Mouse (Mus musculus): Measurements from ENCODE around the gene T. TPM values are rescaled to one million over a fixed set of nuclear protein-coding genes. Genes with fewer than 3 reads are reported as not detected.

Gene T
- total RNA-seq, 2 experiments from 2014 or later: not detected

DNA sequence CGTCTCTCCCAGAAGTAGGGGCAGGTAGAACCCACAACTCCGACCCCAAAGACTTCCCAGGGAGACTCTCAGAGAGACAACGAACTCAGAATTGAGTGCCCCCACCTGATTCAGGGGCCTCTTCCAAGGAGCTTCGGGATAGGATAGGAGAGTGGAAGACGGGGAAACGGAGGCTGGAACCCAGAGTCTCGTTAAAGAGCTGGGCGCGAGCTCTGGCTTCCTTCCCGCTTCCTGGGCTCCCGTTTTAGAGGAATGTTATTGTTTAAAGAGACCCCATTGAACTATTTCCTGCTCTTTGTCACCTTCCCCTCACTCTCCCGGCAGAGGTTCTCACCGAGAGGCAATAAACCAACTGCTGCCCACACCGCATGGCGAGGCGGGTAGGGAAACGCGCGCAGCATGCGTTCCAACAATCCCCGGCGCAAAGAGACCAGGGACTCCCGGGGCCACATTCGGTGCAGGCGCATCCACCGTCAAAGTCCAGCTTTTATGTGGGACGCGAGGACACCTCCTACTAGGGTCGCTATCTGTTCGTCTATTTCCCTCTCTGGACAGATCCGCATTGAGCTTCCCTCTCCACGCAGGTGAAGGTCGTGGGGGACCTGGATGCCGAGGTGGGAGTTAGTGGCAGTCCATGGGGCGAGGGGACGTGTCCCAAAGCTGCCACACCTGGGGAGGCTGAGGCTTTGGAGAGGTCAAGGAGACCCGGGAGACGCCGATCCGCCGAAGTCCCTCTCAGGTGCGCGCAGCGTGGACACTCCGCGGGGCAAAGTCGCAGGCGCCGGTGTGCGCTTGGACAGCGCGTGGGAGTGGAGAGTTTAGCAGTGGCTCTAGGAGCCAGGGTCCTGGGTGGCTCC is 874 bp upstream of the T start:
- no peak for DNase-seq

DNA sequence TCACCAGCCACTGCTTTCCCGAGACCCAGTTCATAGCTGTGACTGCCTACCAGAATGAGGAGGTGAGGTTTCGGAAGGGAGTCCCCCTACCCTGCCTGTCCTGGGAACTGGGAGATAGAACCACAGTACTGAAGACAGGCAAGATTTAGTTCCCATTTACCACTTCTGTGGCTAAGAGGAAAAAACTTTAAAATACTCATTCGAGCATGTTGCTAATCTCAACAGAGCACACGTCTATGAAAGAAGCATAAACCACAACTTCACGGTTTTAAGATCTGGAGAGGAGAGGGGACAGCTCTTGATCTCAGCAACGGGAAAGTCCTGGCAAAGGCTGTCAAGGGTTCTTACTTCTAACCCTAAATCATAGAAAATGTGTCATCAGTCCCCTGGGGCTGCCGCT is 2.0 kb downstream of the T start:
- DNase-seq: no peak

DNA sequence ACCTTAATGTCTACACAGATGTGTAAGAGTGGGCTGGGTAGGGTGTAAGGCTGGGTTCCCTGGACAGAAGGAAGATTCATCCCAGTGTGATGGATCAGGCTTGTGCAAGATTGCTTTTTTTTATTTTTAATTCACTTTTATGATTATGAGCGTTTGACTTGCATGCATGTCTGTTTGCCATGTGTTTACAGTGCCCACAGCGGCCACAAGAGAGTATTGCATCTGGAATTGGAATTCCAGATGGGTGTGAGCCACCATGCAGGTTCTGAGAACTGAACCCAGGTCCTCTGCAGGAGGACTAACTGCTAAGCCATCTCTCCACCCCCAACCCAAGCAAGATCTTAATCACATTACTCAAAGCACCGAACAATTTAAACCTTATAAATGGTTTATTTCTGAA is 9.8 kb downstream of the T start:
- no peak for DNase-seq

DNA sequence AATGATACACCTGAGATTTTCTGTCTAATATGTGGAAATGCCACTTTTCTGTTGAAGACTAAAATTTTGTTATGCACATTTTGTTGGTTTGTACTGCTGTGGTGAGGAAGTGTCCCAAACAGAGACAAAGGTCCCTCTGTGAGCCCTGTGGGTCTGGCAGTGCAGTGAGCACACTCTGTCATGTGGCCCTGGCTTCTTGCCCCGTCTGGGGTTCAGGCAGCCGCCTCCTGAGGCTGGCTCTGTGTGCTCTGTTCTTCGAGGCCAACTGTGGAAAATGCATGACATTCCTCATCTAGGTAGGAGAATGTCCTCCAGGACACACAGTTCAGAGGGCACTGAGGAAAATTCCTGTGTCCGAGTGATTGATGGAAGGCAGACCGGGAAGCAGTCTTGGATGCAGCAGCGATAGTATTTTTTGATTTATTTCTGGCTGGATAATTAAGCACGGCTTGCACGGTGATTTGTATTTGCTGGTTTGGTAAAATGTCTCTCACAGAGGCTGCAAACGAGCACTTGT is 13.5 kb downstream of the T start:
- DNase-seq: peak; percentile 4 to 18

DNA sequence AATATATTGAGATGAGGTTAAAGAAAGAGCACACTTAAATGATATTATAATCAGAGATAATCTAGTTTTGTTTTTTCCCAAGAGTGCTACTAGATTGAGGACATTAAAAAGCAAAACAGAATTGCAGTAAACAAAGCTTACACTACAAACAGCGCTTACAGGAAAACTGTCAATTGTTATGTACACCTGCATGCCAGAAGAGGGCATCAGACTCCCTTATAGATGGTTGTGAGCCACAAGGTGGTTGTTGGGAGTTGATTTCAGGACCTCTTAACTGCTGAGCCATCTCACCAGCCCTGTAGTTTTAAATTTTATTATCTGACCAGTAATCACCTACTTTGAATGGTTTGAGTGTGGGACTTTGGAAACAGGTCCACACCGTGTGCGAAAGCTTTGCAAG is 14.1 kb downstream of the T start:
- no peak for DNase-seq

DNA sequence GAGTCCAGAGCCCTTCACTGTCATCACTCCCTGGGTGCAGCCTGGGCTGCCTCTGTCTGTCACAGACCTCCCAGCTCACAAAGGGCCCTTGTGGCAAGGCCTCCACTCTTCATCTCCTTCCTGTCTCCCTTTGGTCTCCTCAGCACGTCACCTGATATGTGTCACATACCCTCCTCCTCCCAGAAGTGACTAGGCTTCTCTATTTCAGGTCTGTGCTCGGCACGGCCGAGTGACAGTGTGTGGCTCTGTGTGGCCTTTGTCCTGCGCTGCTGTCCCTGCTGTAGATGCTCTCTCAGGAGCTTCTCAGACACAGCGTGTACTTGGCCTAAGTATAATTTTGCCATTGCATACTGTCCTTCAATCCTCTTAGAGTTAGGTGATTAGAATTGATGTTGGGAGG is 21.0 kb downstream of the T start:
- no peak for DNase-seq

DNA sequence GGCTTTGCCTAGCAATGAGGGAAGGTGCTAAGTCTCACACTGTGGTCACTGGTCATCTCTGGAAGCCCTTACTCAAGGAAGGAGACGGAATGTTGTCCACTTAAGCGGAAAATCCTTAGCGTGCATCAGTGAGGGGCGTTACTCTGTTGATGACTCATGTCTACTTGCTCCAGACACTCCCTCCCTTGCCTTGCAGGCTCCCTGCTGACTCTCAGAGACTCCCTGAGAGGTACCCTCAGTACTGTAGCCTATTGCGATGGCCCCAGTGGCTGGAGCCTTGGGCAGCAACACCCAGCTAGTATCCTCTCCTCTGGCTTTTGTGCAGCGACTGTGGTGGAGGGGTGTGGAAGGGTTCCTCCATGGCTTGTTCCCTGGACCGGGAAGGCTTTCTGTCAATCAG is 21.4 kb downstream of the T start:
- DNase-seq: no peak

DNA sequence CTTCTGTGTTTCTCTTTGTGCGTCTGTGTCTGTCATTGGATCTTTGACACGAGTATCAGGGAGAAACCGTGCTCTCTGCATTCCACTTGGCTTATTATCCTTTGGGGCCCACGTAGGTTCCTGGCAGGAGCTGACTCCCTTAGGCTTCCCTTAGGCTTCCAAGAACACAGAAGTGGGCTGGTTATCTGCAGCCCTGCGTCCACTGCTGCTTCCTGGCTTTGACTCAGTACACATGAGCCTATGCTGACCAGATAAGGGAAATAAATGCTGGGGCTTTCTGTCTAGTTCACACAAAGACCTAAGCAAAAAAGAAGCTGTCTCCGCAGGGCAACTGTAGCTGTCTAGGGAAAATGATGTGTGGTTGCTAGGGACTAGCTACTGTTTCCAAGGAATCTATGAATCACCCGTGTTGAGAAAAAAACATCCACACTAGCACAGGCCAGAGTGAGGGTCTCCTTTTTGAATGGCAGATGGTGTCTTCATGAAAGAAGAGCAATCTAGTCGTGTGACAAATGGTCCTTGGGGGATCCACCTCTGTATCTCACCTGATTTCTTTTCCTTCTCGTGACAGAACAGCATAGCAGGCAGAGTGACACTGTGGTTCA is 22.7 kb downstream of the T start:
- no peak for DNase-seq

DNA sequence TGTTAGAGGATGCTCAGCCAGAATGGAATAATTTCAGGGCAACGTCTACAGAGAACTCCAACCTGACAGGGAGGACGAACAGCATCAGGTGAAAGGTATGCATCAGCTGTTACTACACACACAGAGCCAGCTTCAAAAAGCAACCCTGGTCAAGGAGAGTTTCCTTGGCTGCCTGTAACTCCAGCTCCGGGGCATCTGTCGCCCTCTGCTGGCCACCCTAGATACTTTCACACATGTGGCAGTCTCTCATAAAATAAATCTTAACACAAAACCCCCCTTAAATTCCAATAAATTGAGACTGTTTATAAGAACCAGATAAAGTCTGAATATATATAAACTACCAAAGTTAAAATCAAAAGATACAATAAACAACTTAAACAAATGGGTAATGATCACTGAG is 27.3 kb downstream of the T start:
- DNase-seq: peak; percentile 11 to 41

DNA sequence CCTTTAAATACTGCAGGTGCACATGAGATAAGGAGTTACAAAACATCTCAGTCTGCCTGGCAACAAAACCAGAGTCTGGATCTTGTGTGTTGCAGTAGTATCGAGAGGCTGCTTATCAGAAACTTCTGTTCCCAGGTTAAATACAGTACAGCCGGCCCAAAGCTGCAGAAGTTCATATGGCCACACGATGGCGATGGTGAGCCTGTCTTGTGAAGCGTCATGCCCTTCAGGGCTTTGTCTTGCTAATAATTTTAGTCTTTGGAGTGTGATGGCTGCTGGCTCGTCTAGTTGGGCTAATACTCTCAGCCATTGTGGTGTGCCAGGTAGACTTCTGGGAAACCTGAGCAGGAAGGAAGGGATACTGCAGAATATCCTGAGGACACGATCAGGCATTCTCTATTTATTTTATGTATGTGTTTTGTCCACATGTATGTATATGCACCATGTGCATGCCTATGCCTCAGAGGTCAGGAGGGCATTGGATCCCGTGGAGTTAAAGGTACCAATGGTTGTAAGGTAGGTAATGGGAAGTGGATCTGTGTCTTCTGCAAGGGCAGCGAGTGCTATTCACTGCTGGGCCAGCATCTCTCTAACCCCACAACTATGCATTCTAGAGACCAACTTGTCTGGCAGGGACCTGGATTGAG is 29.4 kb downstream of the T start:
- peak; percentile 33 to 70 for DNase-seq

DNA sequence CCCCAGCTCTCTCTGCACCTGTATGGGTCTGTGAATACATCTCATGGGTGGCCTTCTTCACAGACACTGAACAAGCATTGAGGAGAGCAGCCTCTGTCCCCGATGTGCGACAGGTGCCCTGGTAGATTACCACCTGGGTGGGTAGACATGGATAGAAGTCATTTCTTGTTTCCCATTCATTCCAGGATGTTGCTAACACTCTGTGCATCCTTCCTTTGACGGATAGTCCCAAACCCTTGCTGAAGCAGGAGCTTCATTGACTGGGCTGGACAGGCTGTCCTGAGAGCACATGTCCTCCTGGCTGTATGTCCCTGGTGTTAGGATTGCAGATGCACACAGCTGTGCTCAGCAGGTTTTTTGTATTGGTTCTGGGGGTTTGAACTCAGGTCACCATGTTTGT is 33.5 kb downstream of the T start:
- DNase-seq: no peak

DNA sequence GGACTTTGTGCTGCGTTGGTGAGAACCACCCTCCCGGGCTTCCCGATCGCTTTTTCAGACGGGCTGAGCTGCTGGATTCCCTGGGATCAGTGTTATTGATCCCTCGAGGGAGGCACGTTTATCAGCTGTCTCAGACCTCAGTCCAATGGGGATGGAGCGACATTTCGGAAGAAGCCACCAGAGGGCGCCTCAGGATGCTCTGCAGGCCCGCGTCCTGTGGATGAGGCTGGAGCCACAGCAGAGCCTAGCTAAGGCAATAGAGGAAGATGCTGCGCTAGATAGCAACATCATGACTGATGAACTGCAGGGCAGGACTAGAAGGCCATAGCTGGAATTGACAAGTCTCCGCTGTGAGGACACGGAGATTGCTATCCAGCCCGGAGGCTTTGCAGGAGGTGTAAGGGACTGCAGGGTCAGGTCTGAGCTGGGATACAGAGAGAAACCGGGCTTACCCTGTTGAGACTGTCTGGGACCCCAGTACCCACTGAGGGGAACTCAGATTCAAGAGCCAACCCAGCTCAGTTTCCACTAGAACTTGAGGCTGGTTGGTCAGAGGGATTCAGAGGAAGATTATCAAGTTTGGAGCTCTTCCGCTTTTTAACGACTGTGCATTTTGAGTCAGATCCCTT is 34.6 kb downstream of the T start:
- peak; percentile 59 to 90 for DNase-seq

DNA sequence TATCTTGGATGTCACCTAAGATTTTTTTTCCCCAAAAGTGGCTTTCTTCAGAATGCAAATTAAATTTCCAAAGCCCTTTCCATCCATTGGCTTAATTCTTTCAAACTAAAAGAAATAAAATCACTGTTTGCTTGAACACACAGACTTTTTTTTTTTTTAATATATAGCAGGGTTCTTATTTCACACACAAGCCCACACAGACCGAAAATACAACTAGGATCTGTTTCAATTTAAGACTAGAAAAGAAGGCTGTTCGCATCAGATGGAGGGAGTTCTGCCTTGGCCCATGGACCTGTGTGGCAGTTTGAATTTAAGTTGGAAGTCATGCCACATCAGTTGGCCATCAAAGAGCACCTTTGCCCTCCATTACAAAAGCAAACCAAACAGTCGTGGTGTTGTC is 44.3 kb downstream of the T start:
- DNase-seq: no peak

DNA sequence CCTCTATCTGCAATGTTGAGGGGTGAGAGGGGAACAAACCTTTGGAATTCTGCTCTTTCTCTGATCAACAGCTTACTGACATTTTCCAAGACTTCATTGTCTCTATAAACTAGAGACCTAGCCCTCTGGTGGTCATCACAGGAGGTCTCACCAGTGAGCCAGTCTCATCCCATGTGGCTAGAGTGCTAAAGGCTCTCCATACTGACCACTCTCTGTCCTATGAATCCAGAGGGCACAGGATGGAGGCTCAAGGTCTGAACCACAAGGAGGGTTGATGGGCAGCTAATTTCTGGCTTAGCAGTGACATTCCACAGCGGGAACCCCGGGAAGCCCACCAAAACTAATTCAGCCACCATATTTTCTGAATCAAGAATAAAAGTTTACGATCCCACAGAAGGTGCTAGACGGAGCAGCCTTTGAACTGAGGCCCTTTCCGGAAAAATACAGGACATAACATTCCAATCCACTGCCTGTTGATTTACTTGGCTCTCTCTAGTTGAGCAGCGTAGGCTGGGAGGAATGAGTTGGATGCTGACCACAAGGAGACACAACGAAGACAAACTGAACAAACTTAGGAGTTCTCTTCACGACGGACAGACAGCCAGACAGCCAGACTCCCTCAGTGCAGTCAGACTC is 45.4 kb downstream of the T start:
- no peak for DNase-seq

DNA sequence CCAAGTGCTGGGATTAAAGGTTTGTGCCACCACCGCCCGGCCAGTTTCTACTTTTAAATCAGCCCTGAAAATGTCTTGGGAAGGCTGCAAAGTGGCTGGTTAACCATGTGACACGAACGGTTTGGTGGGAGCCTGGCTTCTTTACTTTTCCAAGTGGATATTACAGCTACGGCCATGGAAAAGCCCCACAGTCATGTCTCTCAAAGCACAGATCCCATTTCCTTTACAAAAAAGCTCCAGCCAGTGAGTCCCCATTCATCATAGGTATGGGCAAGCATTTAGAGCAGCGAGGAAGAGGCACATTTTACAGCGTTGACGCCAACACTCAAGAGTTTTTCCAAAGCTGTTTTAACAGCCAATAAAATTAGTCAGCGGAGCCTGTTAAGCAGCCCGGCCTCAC is 47.6 kb downstream of the T start:
- DNase-seq: no peak

DNA sequence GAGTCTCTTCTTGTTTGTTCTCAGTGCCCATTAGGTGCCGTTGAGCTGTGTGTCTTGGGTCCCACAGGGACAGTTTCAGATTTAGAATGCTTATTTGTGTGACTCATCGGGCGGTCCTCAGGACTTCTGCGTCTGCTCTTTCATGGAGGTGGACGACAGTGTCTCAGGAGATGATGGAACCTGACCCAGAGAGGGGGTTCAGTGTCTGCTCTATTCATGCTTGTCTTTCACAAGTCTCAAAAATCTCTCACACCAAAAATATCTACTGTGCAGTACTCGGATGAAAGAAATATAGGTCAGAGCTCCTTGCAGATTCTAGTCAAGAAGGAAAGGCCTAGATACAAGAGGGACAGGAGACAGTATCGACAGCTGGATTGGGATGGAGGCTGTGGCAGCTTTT is 48.7 kb downstream of the T start:
- DNase-seq: no peak

DNA sequence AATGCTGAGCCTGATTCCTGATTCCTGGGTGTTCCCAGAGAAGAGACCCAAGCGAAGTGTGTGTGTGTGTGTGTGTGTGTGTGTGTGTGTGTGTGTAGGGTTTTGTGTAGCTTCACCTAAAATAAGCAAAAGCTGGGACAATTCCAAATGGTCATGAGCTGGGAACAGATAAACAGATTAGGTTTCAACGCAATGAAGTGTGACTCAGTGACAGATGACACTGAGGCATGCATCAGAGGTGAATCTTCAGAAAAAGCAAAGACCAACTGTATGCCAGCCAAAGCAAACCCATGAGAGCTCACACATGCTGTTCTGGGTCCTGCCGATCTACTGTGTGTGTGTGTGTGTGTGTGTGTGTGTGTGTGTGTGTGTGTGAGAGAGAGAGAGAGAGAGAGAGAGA is 50.0 kb downstream of the T start:
- no peak for DNase-seq

DNA sequence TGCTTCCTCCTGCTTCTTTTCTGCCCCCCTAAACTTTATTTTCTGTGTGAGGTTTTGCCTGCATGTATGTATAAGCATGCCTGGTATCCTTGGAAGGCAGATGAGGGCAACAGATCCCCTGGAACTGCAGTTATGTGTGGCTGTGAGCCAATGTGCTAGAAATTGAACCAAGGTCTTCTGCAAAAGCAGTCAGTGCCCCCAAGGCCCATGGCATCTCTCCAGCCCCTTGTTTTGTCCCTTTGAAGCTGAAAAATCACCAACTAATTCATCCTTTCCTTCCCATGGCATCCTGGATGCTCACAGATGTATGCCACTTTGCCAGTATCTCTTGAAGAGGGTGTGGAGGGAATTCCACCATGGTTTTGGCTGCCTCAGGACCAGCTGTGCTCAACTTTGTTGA is 50.9 kb downstream of the T start:
- DNase-seq: no peak

DNA sequence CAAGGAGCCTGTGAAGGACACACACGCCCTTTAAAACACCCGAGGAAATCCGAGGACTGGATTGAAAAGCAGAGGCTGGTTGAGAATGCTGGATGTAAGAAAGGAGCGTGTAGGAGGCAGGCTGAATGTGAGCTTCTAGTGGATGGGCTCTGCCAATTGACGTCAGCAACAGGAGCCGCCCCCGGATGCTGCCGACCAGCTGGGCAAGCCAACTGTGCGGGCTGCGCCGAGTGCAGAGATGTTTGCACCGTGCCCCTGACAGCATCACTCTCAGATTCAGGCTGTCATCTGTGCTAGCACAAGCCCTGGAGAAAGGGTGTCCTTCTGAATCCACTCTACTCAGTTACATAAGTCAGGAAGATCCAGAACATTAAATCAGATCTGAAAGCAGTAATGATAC is 53.6 kb downstream of the T start:
- DNase-seq: peak; percentile 44 to 55

DNA sequence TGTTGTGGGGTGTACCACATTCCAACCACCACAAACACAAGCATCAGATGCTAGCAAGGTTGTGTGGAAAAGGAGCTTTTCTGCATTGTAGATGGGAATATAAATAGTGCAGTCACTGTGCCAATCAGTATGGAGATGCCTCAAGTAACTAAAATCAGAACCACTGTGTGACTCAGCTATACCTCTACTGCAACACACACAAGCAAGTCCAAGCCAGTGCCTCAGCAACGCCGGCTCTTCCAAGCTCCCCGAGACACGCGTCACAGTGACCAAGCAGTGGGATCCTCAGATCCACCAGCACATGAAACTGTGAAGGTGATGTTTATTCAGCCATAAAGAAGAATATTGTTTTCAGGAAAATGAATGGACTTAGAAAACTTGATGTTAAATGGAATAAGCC is 56.7 kb downstream of the T start:
- DNase-seq: no peak
